Mouse (Mus musculus): ENCODE measurements around the gene Adh7. TPM values are rescaled to one million over a fixed set of nuclear protein-coding genes. Genes with fewer than 3 reads are reported as not detected.
A peak's percentile ranks its signal among the peaks of the same experiment; 100 is the strongest.

Adh7 gene
- total and polyA plus RNA-seq, 3 experiments: not detected

- TF ChIP-seq MAFK (IDR thresholded peaks at IDR 0.05; ENCODE audit: borderline replicate concordance, low read depth, low read length): no peak
Observed at GRCm38 (mm10) chr3:138241371-138241770, 23.8 kb downstream of the Adh7 start (continued).

GRCm38 (mm10) chr3:138242021-138242726, 24.6 kb downstream of the Adh7 start:
- H3K4me3 ChIP-seq (ENCODE audit: control insufficient read depth in 1 of 2, insufficient read depth in 1 of 2, low read depth in 2 of 2, low read length in 2 of 2): no peak overlapping the region

GRCm38 (mm10) chr3:138242933-138243332, 25.4 kb downstream of the Adh7 start:
- no peak for TF ChIP-seq ZMIZ1 (IDR thresholded peaks at IDR 0.05; ENCODE audit: low read depth, low read length)
- no peak for TF ChIP-seq TAL1 (IDR thresholded peaks at IDR 0.05; ENCODE audit: low read length)
- TF ChIP-seq USF2 (IDR thresholded peaks at IDR 0.05; ENCODE audit: borderline replicate concordance in 1 of 2, insufficient read depth in 1 of 2, low read depth in 1 of 2, low read length in 2 of 2): no peak
- no peak for TF ChIP-seq GATA1 (IDR thresholded peaks at IDR 0.05; ENCODE audit: low read depth, low read length)
- no peak for TF ChIP-seq KAT2A (conservative IDR thresholded peaks at IDR 0.05; ENCODE audit: low read depth, low read length)
- no peak for TF ChIP-seq RCOR1 (IDR thresholded peaks at IDR 0.05; ENCODE audit: low read depth, low read length)
- TF ChIP-seq CTCF (IDR thresholded peaks at IDR 0.05 in 2 of 3, conservative IDR thresholded peaks at IDR 0.05 in 1 of 3; ENCODE audit: control insufficient read depth in 1 of 3, insufficient read depth in 1 of 3, low read depth in 2 of 3, low read length in 3 of 3, poor library complexity in 1 of 3, severe bottlenecking in 1 of 3): no peak
- TF ChIP-seq SIN3A (IDR thresholded peaks at IDR 0.05; ENCODE audit: low read length): no peak
- no peak for TF ChIP-seq POLR2A (IDR thresholded peaks at IDR 0.05; ENCODE audit: control insufficient read depth in 1 of 2, insufficient read depth in 1 of 2, low read depth in 1 of 2, low read length in 2 of 2, poor library complexity in 1 of 2)
- TF ChIP-seq HCFC1 (IDR thresholded peaks at IDR 0.05; ENCODE audit: low read depth, low read length): no peak
- TF ChIP-seq TBP (IDR thresholded peaks at IDR 0.05; ENCODE audit: low read depth, low read length): no peak
- no peak for TF ChIP-seq CHD2 (IDR thresholded peaks at IDR 0.05; ENCODE audit: low read length)
- TF ChIP-seq MYC (IDR thresholded peaks at IDR 0.05; ENCODE audit: low read depth, low read length): no peak
- no peak for TF ChIP-seq BHLHE40 (IDR thresholded peaks at IDR 0.05; ENCODE audit: borderline replicate concordance, low read depth, low read length)
- TF ChIP-seq MAFK (IDR thresholded peaks at IDR 0.05; ENCODE audit: borderline replicate concordance, low read depth, low read length): no peak
- no peak for TF ChIP-seq E2F4 (IDR thresholded peaks at IDR 0.05; ENCODE audit: borderline replicate concordance, low read depth, low read length)
- no peak for TF ChIP-seq TCF12 (IDR thresholded peaks at IDR 0.05; ENCODE audit: low read depth, low read length)
- TF ChIP-seq MAZ (IDR thresholded peaks at IDR 0.05; ENCODE audit: low read depth, low read length): no peak
- TF ChIP-seq USF1 (IDR thresholded peaks at IDR 0.05; ENCODE audit: low read depth, low read length): no peak
- no peak for TF ChIP-seq MXI1 (IDR thresholded peaks at IDR 0.05; ENCODE audit: low read depth, low read length)

More at GRCm38 (mm10) chr3:138242021-138242726, 24.6 kb downstream of the Adh7 start:
- Histone ChIP-seq H3K4me1 (ENCODE audit: control insufficient read depth in 1 of 2, insufficient read depth in 2 of 2, low read length in 2 of 2) (peaks cover 0 to 7% of the 10 kb centered on the region in 2 experiments; a peak in 2 of 4 replicates), H3K36me3 (ENCODE audit: control insufficient read depth in 1 of 2, insufficient read depth in 2 of 2, low read length in 2 of 2) (peaks cover 0 to 3% of the 10 kb centered on the region in 2 experiments; a peak in 1 of 4 replicates), H3K79me2 (ENCODE audit: control insufficient read depth, insufficient read depth, low read length, poor library complexity) (no peaks in the 10 kb centered on the region), H3K27ac (ENCODE audit: control insufficient read depth, low read depth, low read length) (no peak overlapping the region), H3K27me3 (ENCODE audit: control insufficient read depth in 1 of 2, insufficient read depth in 2 of 2, low read length in 2 of 2) (no peaks in the 10 kb centered on the region; a peak in 2 of 4 replicates), H3K9me3 (replicated peaks; ENCODE audit: insufficient read depth, low read length) (no peaks in the 10 kb centered on the region), H3K9ac (ENCODE audit: control insufficient read depth, low read depth, low read length, poor library complexity, severe bottlenecking) (no peak overlapping the region)
- peak; percentile 12 for DNase-seq (ENCODE audit: low read depth, low spot score)
- TF ChIP-seq ZMIZ1 (IDR thresholded peaks at IDR 0.05; ENCODE audit: low read depth, low read length) (no peak), SIN3A (IDR thresholded peaks at IDR 0.05; ENCODE audit: low read length) (no peak), CHD2 (IDR thresholded peaks at IDR 0.05; ENCODE audit: low read length) (no peak), MXI1 (IDR thresholded peaks at IDR 0.05; ENCODE audit: low read depth, low read length) (no peak), KAT2A (conservative IDR thresholded peaks at IDR 0.05; ENCODE audit: low read depth, low read length) (no peak), TAL1 (IDR thresholded peaks at IDR 0.05; ENCODE audit: low read length) (no peak), EP300 (IDR thresholded peaks at IDR 0.05; ENCODE audit: low read depth in 1 of 2, low read length in 2 of 2) (no peak), NRF1 (IDR thresholded peaks at IDR 0.05; ENCODE audit: insufficient read depth, low read depth, low read length, poor library complexity, severe bottlenecking) (no peak), GABPA (IDR thresholded peaks at IDR 0.05; ENCODE audit: low read depth, low read length) (no peak), HCFC1 (IDR thresholded peaks at IDR 0.05; ENCODE audit: low read depth, low read length) (no peak), MAZ (IDR thresholded peaks at IDR 0.05; ENCODE audit: low read depth, low read length) (no peak), MEF2A (IDR thresholded peaks at IDR 0.05; ENCODE audit: extremely low read depth, insufficient replicate concordance, low read depth, low read length, poor library complexity, severe bottlenecking) (no peak), UBTF (IDR thresholded peaks at IDR 0.05; ENCODE audit: borderline replicate concordance, insufficient read depth, low read depth, low read length) (no peak)

More at GRCm38 (mm10) chr3:138242933-138243332, 25.4 kb downstream of the Adh7 start:
- no peaks in the 10 kb centered on the region for H3K79me2 ChIP-seq (ENCODE audit: control insufficient read depth, insufficient read depth, low read length, poor library complexity)
- no peak overlapping the region for H3K4me3 ChIP-seq (ENCODE audit: control insufficient read depth in 1 of 2, insufficient read depth in 1 of 2, low read depth in 2 of 2, low read length in 2 of 2)
- H3K9me3 ChIP-seq (replicated peaks; ENCODE audit: insufficient read depth, low read length): no peaks in the 10 kb centered on the region
- H3K27me3 ChIP-seq (ENCODE audit: control insufficient read depth in 1 of 2, insufficient read depth in 2 of 2, low read length in 2 of 2): no peaks in the 10 kb centered on the region; a peak in 2 of 4 replicates
- H3K36me3 ChIP-seq (ENCODE audit: control insufficient read depth in 1 of 2, insufficient read depth in 2 of 2, low read length in 2 of 2): peaks cover 0 to 3% of the 10 kb centered on the region in 2 experiments; a peak in 1 of 4 replicates
- no peak overlapping the region for H3K27ac ChIP-seq (ENCODE audit: control insufficient read depth, low read depth, low read length)
- DNase-seq (ENCODE audit: low read depth, low spot score): no peak
- peaks cover 0 to 7% of the 10 kb centered on the region in 2 experiments; a peak in 2 of 4 replicates for H3K4me1 ChIP-seq (ENCODE audit: control insufficient read depth in 1 of 2, insufficient read depth in 2 of 2, low read length in 2 of 2)
- H3K9ac ChIP-seq (ENCODE audit: control insufficient read depth, low read depth, low read length, poor library complexity, severe bottlenecking): no peak overlapping the region
